32 mouse cellular contexts compared by ENCODE assay signal in genomic region chr2:122201501-122201900, GRCm38 (mm10). TPM values are rescaled to one million over a fixed set of nuclear protein-coding genes. Genes with fewer than 3 reads are reported as not detected.
"Had no signal": no experiment of that assay in that cellular context is flagged by ENCODE, and none has a peak within 500 bp of the region (broad histone marks: within the 10 kb centered on the region; RNA-seq: fewer than 3 reads in every experiment).

No protein-coding gene starts in this region.

- H3K27me3 ChIP-seq: liver, embryonic 15.5 days; midbrain, embryonic 15.5 days; neural tube, embryonic 12.5 days; neural tube, embryonic 15.5 days had no signal

- ATAC-seq: lung, postnatal 0 days; midbrain, embryonic 15.5 days had no signal

- H3K9ac ChIP-seq: liver, embryonic 15.5 days; midbrain, embryonic 15.5 days; neural tube, embryonic 12.5 days; neural tube, embryonic 15.5 days had no signal

- H3K4me2 ChIP-seq: liver, embryonic 15.5 days; midbrain, embryonic 11.5 days; midbrain, embryonic 15.5 days; neural tube, embryonic 12.5 days; neural tube, embryonic 15.5 days had no signal

- H3K4me1 ChIP-seq: midbrain, embryonic 15.5 days; neural tube, embryonic 12.5 days; neural tube, embryonic 15.5 days had no signal

- H3K36me3 ChIP-seq: liver, embryonic 15.5 days; midbrain, embryonic 15.5 days; neural tube, embryonic 12.5 days; neural tube, embryonic 15.5 days had no signal

- DNase-seq: kidney, adult 2 months; kidney, postnatal 25 days; layer of hippocampus, postnatal 36 days; lung, adult 18-20 months; lung, postnatal 4 days; right cerebral cortex, adult 18-20 months; right cerebral cortex, postnatal 14 days; right cerebral cortex, postnatal 4 days; thymus, adult 2 months; thymus, postnatal 14 days; thymus, postnatal 4 days had no signal

- H3K9me3 ChIP-seq: liver, embryonic 15.5 days; midbrain, embryonic 15.5 days; neural tube, embryonic 12.5 days; neural tube, embryonic 15.5 days had no signal

- H3K4me3 ChIP-seq: layer of hippocampus, adult 2 months; left cerebral cortex, adult 2 months; liver, embryonic 15.5 days; midbrain, embryonic 15.5 days; neural tube, embryonic 12.5 days; neural tube, embryonic 15.5 days had no signal

- H3K27ac ChIP-seq: kidney, postnatal 0 days; layer of hippocampus, adult 2 months; left cerebral cortex, adult 2 months; liver, embryonic 15.5 days; midbrain, embryonic 15.5 days; neural tube, embryonic 12.5 days; neural tube, embryonic 15.5 days; stomach, postnatal 0 days had no signal

RNA-seq across cellular contexts. Expression of gene Terb2, which starts 15.4 kb away (rescaled TPM):
- total RNA-seq: layer of hippocampus, adult 2 months; layer of hippocampus, postnatal 10 days; layer of hippocampus, postnatal 36 days; left cerebral cortex, adult 2 months; left cerebral cortex, postnatal 10 days; left cerebral cortex, postnatal 36 days; liver, adult 2 months; megakaryocyte progenitor cell, adult 5-6 weeks; megakaryocyte-erythroid progenitor cell, adult 5-6 weeks had no signal
- polyA plus RNA-seq: kidney, adult 2 months; kidney, embryonic 14.5 days; kidney, postnatal 0 days; large intestine, adult 2 months; limb, embryonic 11.5 days; limb, embryonic 14.5 days; liver, adult 2 months; liver, embryonic 15.5 days; lung, postnatal 0 days; midbrain, embryonic 11.5 days; midbrain, embryonic 15.5 days; neural tube, embryonic 12.5 days; neural tube, embryonic 15.5 days; stomach, embryonic 14.5 days; stomach, postnatal 0 days; thymus, adult 2 months had no signal

RNA-seq across cellular contexts. Expression of gene Patl2, which starts 15.5 kb away (rescaled TPM):
- total RNA-seq: layer of hippocampus, adult 2 months; layer of hippocampus, postnatal 10 days; left cerebral cortex, adult 2 months; left cerebral cortex, postnatal 36 days; megakaryocyte-erythroid progenitor cell, adult 5-6 weeks had no signal
- polyA plus RNA-seq: kidney, adult 2 months; kidney, embryonic 14.5 days; limb, embryonic 11.5 days; liver, adult 2 months; lung, postnatal 0 days; midbrain, embryonic 11.5 days; midbrain, embryonic 15.5 days; neural tube, embryonic 12.5 days; neural tube, embryonic 15.5 days; stomach, embryonic 14.5 days; stomach, postnatal 0 days had no signal

RNA-seq across cellular contexts. Expression of gene Trim69, which starts 41.0 kb away (rescaled TPM):
- total RNA-seq: layer of hippocampus, adult 2 months; layer of hippocampus, postnatal 10 days; layer of hippocampus, postnatal 36 days; left cerebral cortex, adult 2 months; left cerebral cortex, postnatal 10 days; left cerebral cortex, postnatal 36 days; megakaryocyte progenitor cell, adult 5-6 weeks had no signal
- polyA plus RNA-seq: kidney, adult 2 months; kidney, embryonic 14.5 days; kidney, postnatal 0 days; limb, embryonic 11.5 days; liver, embryonic 15.5 days; lung, postnatal 0 days; midbrain, embryonic 11.5 days; midbrain, embryonic 15.5 days; neural tube, embryonic 12.5 days; neural tube, embryonic 15.5 days; stomach, postnatal 0 days had no signal
